Comparison of ENCODE assay signal across 8 mouse cellular contexts in genomic region chr3:88553525-88553879, GRCm38 (mm10). TPM values are rescaled to one million over a fixed set of nuclear protein-coding genes. Genes with fewer than 3 reads are reported as not detected.
DNase-seq lines count a peak whose midpoint lies in the region; ATAC-seq and TF ChIP-seq lines count a peak whose summit lies in the region.

TSS of gene Ubqln4 (plus strand) at chr3:88553758.

- peak; percentile 15 for ATAC-seq in frontal cortex, adult (ENCODE audit: low TSS enrichment)
- peak; percentile 46 to 59 for ATAC-seq in hematopoietic stem cell, adult 5-6 weeks (replicated peaks in 1 of 2; ENCODE audit: insufficient read depth in 1 of 2, low FRiP score in 2 of 2, low TSS enrichment in 1 of 2, low read depth in 1 of 2, poor library complexity in 2 of 2, severe bottlenecking in 2 of 2)
- ATAC-seq in lung, embryonic 16.5 days (ENCODE audit: low read depth), result peak; percentile 90

- peak; percentile 37; the same call in 1 of the 2 replicates for TF ChIP-seq POLR2A in cerebellum, adult 2 months (IDR thresholded peaks at IDR 0.05; ENCODE audit: borderline replicate concordance, insufficient read depth, low read length)
- peak; percentile 38; the same call in 1 of the 2 replicates for TF ChIP-seq POLR2A in thymus, adult 2 months (IDR thresholded peaks at IDR 0.05; ENCODE audit: control insufficient read depth, extremely low read depth, insufficient read depth, low read length, poor library complexity)

- 1% methylated on average over 36 of the region's 37 CpGs for WGBS in cerebellum, adult 2 months
- WGBS in lung, embryonic 16.5 days, result under 1% methylated on average over 18 of the region's 37 CpGs
- under 1% methylated on average over 36 of the region's 37 CpGs for WGBS in thymus, adult 2 months

- peak; percentile 62 for TF ChIP-seq CTCF in cerebellum, adult 2 months (IDR thresholded peaks at IDR 0.05; ENCODE audit: borderline replicate concordance, insufficient read depth, low read depth, low read length)
- TF ChIP-seq CTCF in thymus, adult 2 months (IDR thresholded peaks at IDR 0.05; ENCODE audit: borderline replicate concordance, control insufficient read depth, extremely low read depth, insufficient read depth, low read length, poor library complexity), result peak; percentile 92

- in situ Hi-C loops in ES-E14 (cut with MboI; ENCODE audit: low sequenced_read_pairs in 2 of 2, unreplicated experiment in 2 of 2), result no loop called here

- peak within 1 kb of the TSS; percentile 99 for H3K27ac ChIP-seq in ES-E14 (ENCODE audit: insufficient read depth, low read depth, low read length, poor library complexity, severe bottlenecking)
- peak within 1 kb of the TSS; percentile 84 for H3K27ac ChIP-seq in cerebellum, adult 2 months (ENCODE audit: insufficient read depth, low read length)
- H3K27ac ChIP-seq in lung, embryonic 16.5 days (ENCODE audit: low read length), result peak within 1 kb of the TSS; percentile 99
- H3K27ac ChIP-seq in thymus, adult 2 months (ENCODE audit: control insufficient read depth, insufficient read depth, low read length), result peak within 1 kb of the TSS; percentile 73

- peak within 1 kb of the TSS; percentile 83 to 96 for H3K4me3 ChIP-seq in ES-E14 (ENCODE audit: insufficient read depth in 1 of 2, low read depth in 1 of 2, low read length in 2 of 2, poor library complexity in 1 of 2, severe bottlenecking in 1 of 2)
- H3K4me3 ChIP-seq in cerebellum, adult 2 months (replicated peaks; ENCODE audit: insufficient read depth, low read depth, low read length), result peak within 1 kb of the TSS; percentile 93
- peak within 1 kb of the TSS; percentile 76 for H3K4me3 ChIP-seq in lung, embryonic 16.5 days (ENCODE audit: low read length)
- H3K4me3 ChIP-seq in thymus, adult 2 months (ENCODE audit: control insufficient read depth, insufficient read depth, low read length), result peak within 1 kb of the TSS; percentile 92

- H3K36me3 ChIP-seq in ES-E14 (ENCODE audit: control insufficient read depth, insufficient read depth, low read length, poor library complexity, severe bottlenecking), result peaks cover 30% of the 10 kb centered on the region
- peaks cover 19% of the 10 kb centered on the region for H3K36me3 ChIP-seq in lung, embryonic 16.5 days (ENCODE audit: control insufficient read depth, insufficient read depth, low read length)
- H3K36me3 ChIP-seq in thymus, adult 2 months (ENCODE audit: control insufficient read depth, insufficient read depth, low read length), result no peaks in the 10 kb centered on the region; the same call in 1 of the 2 replicates

- DNase-seq in ES-E14 (ENCODE audit: low read depth, low spot score), result peak; percentile 75
- DNase-seq in cerebellum, adult 2 months, result peak; percentile 89 to 92
- peak; percentile 65 for DNase-seq in layer of hippocampus, adult 9-10 months (ENCODE audit: low spot score)
- DNase-seq in ovary, adult 18-20 months (ENCODE audit: low spot score), result peak; percentile 85
- peak; percentile 92 for DNase-seq in thymus, adult 2 months

- peak within 1 kb of the TSS; percentile 99 for H3K9ac ChIP-seq in ES-E14 (ENCODE audit: insufficient read depth, low read depth, low read length, poor library complexity, severe bottlenecking)
- H3K9ac ChIP-seq in lung, embryonic 16.5 days (ENCODE audit: low read length), result peak within 1 kb of the TSS; percentile 95

- H3K4me1 ChIP-seq in ES-E14 (ENCODE audit: control insufficient read depth in 2 of 2, insufficient read depth in 2 of 2, low read length in 2 of 2, poor library complexity in 1 of 2), result peaks cover 0 to 23% of the 10 kb centered on the region in 2 experiments; a peak in 3 of 4 replicates
- H3K4me1 ChIP-seq in cerebellum, adult 2 months (ENCODE audit: control insufficient read depth, insufficient read depth, low read length), result peaks cover 18% of the 10 kb centered on the region
- H3K4me1 ChIP-seq in lung, embryonic 16.5 days (replicated peaks; ENCODE audit: control insufficient read depth, insufficient read depth, low read length), result peaks cover 23% of the 10 kb centered on the region
- peaks cover 12% of the 10 kb centered on the region for H3K4me1 ChIP-seq in thymus, adult 2 months (replicated peaks; ENCODE audit: control insufficient read depth, insufficient read depth, low read length)

- no peaks in the 10 kb centered on the region for H3K27me3 ChIP-seq in cerebellum, adult 2 months (ENCODE audit: control insufficient read depth, insufficient read depth, low read length)
- no peaks in the 10 kb centered on the region for H3K27me3 ChIP-seq in lung, embryonic 16.5 days (ENCODE audit: control insufficient read depth, insufficient read depth, low read depth, low read length)
- H3K27me3 ChIP-seq in thymus, adult 2 months (ENCODE audit: control insufficient read depth, insufficient read depth, low read length), result no peaks in the 10 kb centered on the region

- no peaks in the 10 kb centered on the region for H3K9me3 ChIP-seq in ES-E14 (ENCODE audit: control insufficient read depth, insufficient read depth, low read depth, low read length)
- no peaks in the 10 kb centered on the region for H3K9me3 ChIP-seq in lung, embryonic 16.5 days (ENCODE audit: control insufficient read depth, low read length)

- peak within 1 kb of the TSS; percentile 76 for H3K4me2 ChIP-seq in lung, embryonic 16.5 days (ENCODE audit: low read depth, low read length)

TF ChIP-seq in ES-E14, 5 proteins besides CTCF, POLR2A, EP300 and RAD21:
- TF ChIP-seq ZNF384 (IDR thresholded peaks at IDR 0.05; ENCODE audit: low read depth, low read length), result no peak
- peak; percentile 42; the same call in 1 of the 2 replicates for TF ChIP-seq HCFC1 (IDR thresholded peaks at IDR 0.05; ENCODE audit: borderline replicate concordance, insufficient read depth, low read length)
- no peak for TF ChIP-seq CHD2 (IDR thresholded peaks at IDR 0.05; ENCODE audit: low read depth, low read length)
- TF ChIP-seq MAFK (IDR thresholded peaks at IDR 0.05; ENCODE audit: insufficient read depth, low read depth, low read length), result no peak
- no peak for TF ChIP-seq ZC3H11A (IDR thresholded peaks at IDR 0.05; ENCODE audit: borderline replicate concordance, low read depth, low read length)

RNA-seq across cellular contexts. Expression of gene Ubqln4, which starts in this region (rescaled TPM):
- 103 and 135 TPM in 2 replicates for total RNA-seq in ES-E14 (2012; rRNA removed)
- 86.4 and 87.3 TPM in 2 replicates for polyA plus RNA-seq in cerebellum, adult 2 months (2012; rRNA removed)
- 30.4 and 49.8 TPM in 2 replicates for total RNA-seq in hematopoietic stem cell, adult 5-6 weeks (2017)
- polyA plus RNA-seq in lung, embryonic 16.5 days (2015; fragmentation: Nextera tagmentation; extraction: Ambion mirVana), result 39.3 and 41.8 TPM in 2 replicates
- polyA plus RNA-seq in thymus, adult 2 months (2012; rRNA removed), result 80.5 and 82.1 TPM in 2 replicates

Comparison
In these comparisons a context has a peak if more than half of its experiments do, and no peak if none do; other contexts are left out.
1. Peak in every context shown above with its lines: DNase-seq, ATAC-seq, H3K4me3 ChIP-seq and H3K27ac ChIP-seq.
2. ATAC-seq: peak in every context shown above with its lines; median percentile 90 in lung, embryonic 16.5 days; 52 in hematopoietic stem cell, adult 5-6 weeks; 15 in frontal cortex, adult.